Mouse (Mus musculus) monocyte, adult 5-6 weeks (primary cell): ENCODE data around the gene Kbtbd8. TPM values are rescaled to one million over a fixed set of nuclear protein-coding genes. Genes with fewer than 3 reads are reported as not detected.

Source experiments
- ATAC-seq: fragments of 153-309, 156-312 bp; replicated peaks from 2 replicates; pipeline ENCODE4 v1.8.0; 2017; ENCODE audit warnings: mild to moderate bottlenecking; ENCODE audit not compliant: low TSS enrichment, insufficient number of reproducible peaks, severe bottlenecking, poor library complexity, low FRiP score
- total RNA-seq: library from RNA; stranded (forward); fragments of 200-1000, 200-491, 200-594 nt; gene quantifications from 3 replicates; pipeline ENCODE4 v1.2.3, GENCODE M21; 2017

The Kbtbd8 gene
- total RNA-seq, 1 experiment from 2014 or later = 4.0 TPM

DNA sequence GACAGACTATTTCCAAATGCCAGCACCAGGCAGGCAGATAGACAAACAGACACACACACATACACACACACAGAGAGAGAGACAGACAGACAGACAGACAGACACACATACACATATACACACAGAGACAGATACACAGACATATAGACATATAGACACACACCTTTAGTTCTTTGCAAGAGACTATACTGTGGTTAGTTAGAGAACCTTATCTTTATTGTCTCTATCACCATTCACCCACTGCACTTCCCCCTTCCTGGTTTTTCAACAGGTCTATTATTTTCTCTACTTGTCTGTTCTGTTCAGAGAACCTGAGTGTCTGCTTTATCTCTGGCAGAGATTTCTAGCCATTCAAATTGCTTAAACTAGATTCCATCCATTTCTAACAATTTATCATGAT lies 48.6 kb downstream of the Kbtbd8 start:
- ATAC-seq = no peak

DNA sequence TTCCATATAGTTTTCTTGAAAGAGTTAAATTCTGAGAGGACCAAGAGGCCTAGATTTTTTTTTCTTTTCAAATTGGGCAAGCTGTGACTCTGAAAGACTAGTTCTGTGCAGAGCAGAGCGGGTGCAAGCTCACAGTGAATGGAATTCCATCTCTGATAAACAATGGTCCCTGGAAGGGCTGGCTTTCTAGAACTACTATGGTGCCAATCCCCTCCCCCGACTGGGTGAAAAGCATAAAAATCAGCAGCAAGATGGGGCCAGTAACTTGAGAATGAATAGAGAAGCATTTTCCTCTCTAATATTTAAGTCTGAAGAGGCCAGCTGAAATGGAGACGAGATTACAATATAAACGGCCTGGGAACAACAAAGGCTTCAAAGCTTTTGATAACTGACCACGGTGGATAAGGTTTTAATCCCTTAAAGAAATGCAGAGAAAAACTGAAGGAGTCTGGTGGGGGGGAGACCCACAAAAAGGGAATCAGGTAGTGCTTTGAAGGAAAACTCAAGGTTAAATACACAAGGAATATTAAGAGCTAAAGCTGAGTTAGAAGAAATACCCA lies 50.7 kb downstream of the Kbtbd8 start:
- ATAC-seq = no peak

DNA sequence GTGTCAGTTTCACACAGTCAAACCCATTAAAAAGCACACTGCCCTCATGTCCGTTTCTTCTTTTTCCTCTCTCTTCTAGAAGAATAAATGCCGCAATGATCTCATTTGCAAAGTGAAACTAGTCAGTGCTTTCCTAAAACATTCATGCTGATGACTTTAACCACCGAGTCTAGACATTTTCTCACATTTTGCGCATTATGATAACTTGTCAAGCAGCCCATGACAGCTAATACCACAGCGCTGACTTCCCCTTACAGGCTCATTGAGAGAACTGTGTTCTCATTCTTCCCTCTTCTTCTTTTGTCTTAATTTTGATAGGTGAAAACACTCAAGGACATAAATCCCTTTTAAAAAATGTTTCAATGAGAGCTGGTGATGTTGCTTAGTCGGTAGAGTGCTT lies 52.4 kb downstream of the Kbtbd8 start:
- no peak for ATAC-seq

DNA sequence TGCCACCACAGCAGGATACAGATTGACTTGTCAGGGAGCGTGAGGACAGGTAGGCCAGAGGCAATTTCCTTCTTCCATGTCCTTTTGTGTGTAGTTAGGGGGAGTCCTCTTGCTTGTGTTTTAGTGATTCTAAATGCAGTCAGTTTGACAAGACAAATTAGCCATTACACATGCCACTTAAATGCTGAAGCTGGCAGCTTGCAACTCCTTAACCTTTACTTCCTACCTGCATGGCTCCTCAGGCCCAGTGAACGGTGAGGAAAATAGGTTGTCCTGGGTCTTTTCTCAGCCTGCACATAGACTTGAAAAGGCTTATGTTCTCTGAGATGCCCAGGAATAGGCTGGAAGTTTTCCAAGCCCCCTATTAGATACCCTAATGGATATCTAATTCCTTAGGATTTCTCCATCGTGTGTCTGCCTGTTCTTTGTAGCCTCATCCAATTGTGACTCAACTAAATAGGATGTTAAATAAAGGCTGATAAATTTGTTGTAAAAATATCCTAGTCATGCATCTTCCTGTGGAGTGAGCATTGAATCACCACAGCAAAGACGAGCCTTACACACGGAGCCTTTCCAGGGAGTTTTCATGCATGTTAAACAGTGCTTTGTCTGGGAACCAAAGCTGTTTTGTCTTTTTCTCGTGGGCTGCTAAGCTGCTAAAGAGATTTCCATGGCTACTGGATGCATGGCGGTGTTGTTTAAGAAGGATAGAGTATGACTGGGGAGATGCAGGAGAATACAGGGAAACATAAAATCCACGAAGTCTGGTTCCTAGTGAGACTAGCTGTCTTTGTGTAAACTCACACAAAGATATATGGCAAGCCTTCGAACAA lies 57.5 kb downstream of the Kbtbd8 start:
- ATAC-seq = no peak

Other genes with a start within 250 kb of the Kbtbd8 start
- gene Gm10234, start 204.9 kb downstream of the Kbtbd8 start, total RNA-seq = not detected in 3 replicates